Mouse (Mus musculus) midbrain, embryonic 16.5 days (tissue): ENCODE data around the gene Tnfrsf9. TPM values are rescaled to one million over a fixed set of nuclear protein-coding genes. Genes with fewer than 3 reads are reported as not detected.

ENCODE experiments used
- ATAC-seq: fragments of 200-750 bp; cut with Nextera tagmentation; 2 replicates; pipeline ENCODE4 v1.8.0; 2017; ENCODE audit warnings: moderate TSS enrichment
- H3K27ac ChIP-seq: fragments of 300-500 bp; sonication (generic); 2 replicates; pipeline ENCODE4 v1.5.1; 2014; ENCODE audit warnings: mild to moderate bottlenecking, low read length, mixed read lengths
- H3K27me3 ChIP-seq: fragments of 300-500 bp; sonication (generic); 2 replicates; pipeline ENCODE4 v1.6.1; 2014; ENCODE audit warnings: low read depth, low read length, mixed read lengths; ENCODE audit not compliant: control insufficient read depth, insufficient read depth
- H3K36me3 ChIP-seq: fragments of 300-500 bp; sonication (generic); 2 replicates; pipeline ENCODE4 v1.6.1; 2014; ENCODE audit warnings: mild to moderate bottlenecking, low read length, moderate library complexity, mixed read lengths; ENCODE audit not compliant: control insufficient read depth, insufficient read depth
- H3K4me1 ChIP-seq: fragments of 300-500 bp; sonication (generic); 2 replicates; pipeline ENCODE4 v1.6.1; 2014; ENCODE audit warnings: mild to moderate bottlenecking, low read length, mixed read lengths; ENCODE audit not compliant: control insufficient read depth, insufficient read depth
- H3K4me2 ChIP-seq: fragments of 300-500 bp; sonication (generic); 2 replicates; pipeline ENCODE4 v1.6.1; 2014; ENCODE audit warnings: mild to moderate bottlenecking, low read length, mixed read lengths
- H3K4me3 ChIP-seq: fragments of 300-500 bp; sonication (generic); 2 replicates; pipeline ENCODE4 v1.5.1; 2014; ENCODE audit warnings: low read depth, mild to moderate bottlenecking, low read length, moderate library complexity, mixed read lengths
- H3K9ac ChIP-seq: fragments of 300-500 bp; sonication (generic); 2 replicates; pipeline ENCODE4 v1.6.1; 2014; ENCODE audit warnings: low read depth, low read length, mixed read lengths
- H3K9me3 ChIP-seq: fragments of 300-500 bp; sonication (generic); replicated peaks from 2 replicates; pipeline ENCODE4 v1.6.1; 2014; ENCODE audit warnings: mild to moderate bottlenecking, low read length, mixed read lengths; ENCODE audit not compliant: control insufficient read depth, poor library complexity, severe bottlenecking
- WGBS: fragments of 180-500 bp; shearing (Covaris S2); extraction: QIAGEN DNeasy Blood & Tissue Kit; methylation state at CpG from one replicate; pipeline ENCODE4 v1.1.7; 2014; 5-methylcytosine and 5-hydroxymethylcytosine counted together
- polyA plus RNA-seq: library from polyadenylated mRNA; unstranded; fragments of >200 nt; fragmentation: Nextera tagmentation; extraction: Ambion mirVana; gene quantifications from 2 replicates; pipeline ENCODE4 v1.2.1, GENCODE M21; 2015

Tnfrsf9 gene
- polyA plus RNA-seq, 1 experiment from 2014 or later: 0.38 TPM

GRCm38 (mm10) chr4:150888492-150888891 is 25.9 kb upstream of the Tnfrsf9 start:
- no peaks in the 10 kb centered on the region for H3K4me1 ChIP-seq
- no peak for ATAC-seq
- H3K36me3 ChIP-seq: no peaks in the 10 kb centered on the region
- no peaks in the 10 kb centered on the region for H3K9me3 ChIP-seq
- no peak overlapping the region for H3K4me3 ChIP-seq
- WGBS: 89% methylated on average over 4 of the region's 4 CpGs
- H3K4me2 ChIP-seq: no peak overlapping the region
- no peak overlapping the region for H3K27ac ChIP-seq
- H3K27me3 ChIP-seq: no peaks in the 10 kb centered on the region
- no peak overlapping the region for H3K9ac ChIP-seq

DNA sequence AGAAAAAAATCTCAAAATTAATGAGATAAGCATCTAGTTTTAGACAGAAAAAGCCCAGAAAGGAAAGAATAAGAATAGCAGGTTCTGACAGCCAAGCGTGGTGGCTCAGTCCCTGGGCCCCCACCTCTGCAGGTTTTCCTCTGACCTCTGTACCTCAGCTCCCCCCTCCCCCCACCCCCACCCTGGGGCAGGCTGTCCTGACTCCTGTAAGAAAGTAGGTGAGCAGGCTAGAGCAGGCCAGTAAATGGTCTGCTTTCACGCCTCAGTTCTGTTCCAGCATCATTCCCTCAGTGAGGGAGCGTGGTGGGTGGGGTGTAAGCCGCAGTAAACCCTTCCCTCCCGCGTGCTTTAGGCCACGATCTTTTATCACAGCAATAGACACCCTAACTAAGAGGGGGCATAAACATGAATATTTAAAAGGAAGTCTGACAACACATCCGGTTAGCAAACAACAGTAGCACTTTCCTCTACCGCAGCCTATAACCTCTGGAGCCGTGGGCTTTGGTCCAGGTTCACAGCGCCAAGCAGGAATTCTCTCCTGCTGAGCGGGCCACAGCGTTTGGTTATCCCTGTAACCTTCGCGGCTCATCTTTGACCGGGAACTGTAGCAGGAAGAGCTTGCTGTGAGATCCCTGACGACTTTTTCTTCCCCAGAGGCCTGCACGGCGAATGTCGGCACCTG is 24.9 kb upstream of the Tnfrsf9 start:
- Histone ChIP-seq H3K27me3 (no peaks in the 10 kb centered on the region), H3K27ac (no peak overlapping the region), H3K4me2 (no peak overlapping the region), H3K4me3 (no peak overlapping the region), H3K9ac (no peak overlapping the region), H3K4me1 (no peaks in the 10 kb centered on the region), H3K9me3 (no peaks in the 10 kb centered on the region), H3K36me3 (no peaks in the 10 kb centered on the region)
- WGBS: 46% methylated on average over 20 of the region's 20 CpGs
- no peak for ATAC-seq

GRCm38 (mm10) chr4:150889955-150890315 is 24.4 kb upstream of the Tnfrsf9 start:
- Histone ChIP-seq H3K27me3 (no peaks in the 10 kb centered on the region), H3K36me3 (no peaks in the 10 kb centered on the region), H3K9me3 (no peaks in the 10 kb centered on the region), H3K27ac (no peak overlapping the region), H3K4me2 (no peak overlapping the region), H3K4me1 (no peaks in the 10 kb centered on the region), H3K4me3 (no peak overlapping the region), H3K9ac (no peak overlapping the region)
- ATAC-seq: no peak
- 60% methylated on average over 13 of the region's 13 CpGs for WGBS

DNA sequence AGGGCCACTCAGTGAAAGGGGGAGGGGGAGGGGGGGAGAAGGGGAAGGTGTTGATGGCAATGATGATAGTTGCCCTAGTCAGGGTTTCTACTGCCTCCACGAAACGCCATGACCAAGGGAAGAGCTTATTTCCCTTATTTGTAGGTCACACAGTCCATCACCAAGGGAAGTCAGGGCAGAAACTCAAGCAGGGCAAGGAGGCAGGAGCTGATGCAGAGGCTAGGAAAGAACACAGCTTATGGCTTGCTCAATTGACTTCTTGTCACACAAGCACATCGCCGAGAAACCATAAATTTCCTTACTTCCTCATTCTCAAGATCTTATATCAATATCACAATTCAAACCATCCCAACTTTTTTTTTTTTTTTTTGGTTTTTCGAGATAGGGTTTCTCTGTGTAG is 23.1 kb upstream of the Tnfrsf9 start:
- H3K4me2 ChIP-seq: no peak overlapping the region
- no peaks in the 10 kb centered on the region for H3K9me3 ChIP-seq
- H3K36me3 ChIP-seq: 0 out of 2 replicates have a peak, but pooled peaks cover 4% of the 10 kb centered on the region
- ATAC-seq: no peak
- H3K9ac ChIP-seq: no peak overlapping the region
- no peaks in the 10 kb centered on the region for H3K27me3 ChIP-seq
- WGBS: 84% methylated on average over 5 of the region's 5 CpGs
- no peaks in the 10 kb centered on the region for H3K4me1 ChIP-seq
- H3K27ac ChIP-seq: no peak overlapping the region
- H3K4me3 ChIP-seq: no peak overlapping the region

GRCm38 (mm10) chr4:150894718-150895501 is 19.5 kb upstream of the Tnfrsf9 start:
- Histone ChIP-seq H3K9ac (no peak overlapping the region), H3K36me3 (peaks cover 23% of the 10 kb centered on the region; the same call in 1 of the 2 replicates), H3K4me1 (no peaks in the 10 kb centered on the region; the same call in 1 of the 2 replicates), H3K27me3 (no peaks in the 10 kb centered on the region), H3K27ac (no peak overlapping the region), H3K9me3 (no peaks in the 10 kb centered on the region), H3K4me3 (no peak overlapping the region), H3K4me2 (no peak overlapping the region)
- ATAC-seq: no peak
- WGBS: 77% methylated on average over 8 of the region's 8 CpGs

DNA sequence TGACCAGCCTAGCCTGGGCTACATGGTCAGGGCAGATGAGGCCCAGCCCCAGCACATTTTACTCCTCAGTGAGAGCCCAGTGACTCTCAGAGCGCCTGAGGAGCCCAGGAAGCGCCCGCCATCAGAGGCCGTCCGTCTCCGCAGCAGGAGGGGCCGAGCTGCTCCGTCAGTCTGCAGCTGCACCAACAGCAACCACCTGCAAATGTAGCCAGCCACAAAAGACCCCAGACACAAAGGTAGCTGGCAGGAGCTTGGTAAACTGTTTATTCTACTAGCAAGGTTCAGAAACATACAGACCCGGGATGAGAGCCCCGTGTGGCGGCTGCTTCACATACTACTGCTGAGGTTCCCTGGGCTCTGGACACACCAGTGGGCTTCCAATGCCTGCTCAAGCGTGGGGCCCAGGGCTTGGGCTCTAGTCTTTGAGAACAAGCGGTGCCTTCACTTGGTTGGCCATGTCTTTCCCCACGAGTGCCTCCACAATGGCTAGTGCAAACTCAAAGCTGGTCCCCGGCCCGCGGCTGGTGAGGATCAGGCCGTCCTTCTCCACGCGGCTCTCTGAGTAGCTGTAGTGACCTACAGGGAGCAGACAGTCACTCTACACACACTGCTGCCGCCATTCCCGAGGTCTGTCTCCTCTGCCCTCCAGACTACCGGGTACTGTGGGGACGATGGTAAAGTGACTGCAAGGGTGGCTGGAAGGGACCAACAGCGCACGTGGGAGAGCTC is 17.3 kb upstream of the Tnfrsf9 start:
- no peaks in the 10 kb centered on the region for H3K9me3 ChIP-seq
- no peaks in the 10 kb centered on the region; the same call in 1 of the 2 replicates for H3K4me1 ChIP-seq
- ATAC-seq: no peak
- no peak overlapping the region for H3K4me2 ChIP-seq
- no peak overlapping the region for H3K27ac ChIP-seq
- no peak overlapping the region for H3K9ac ChIP-seq
- H3K4me3 ChIP-seq: no peak overlapping the region
- no peaks in the 10 kb centered on the region for H3K27me3 ChIP-seq
- 94% methylated on average over 26 of the region's 26 CpGs for WGBS
- peaks cover 34% of the 10 kb centered on the region for H3K36me3 ChIP-seq

DNA sequence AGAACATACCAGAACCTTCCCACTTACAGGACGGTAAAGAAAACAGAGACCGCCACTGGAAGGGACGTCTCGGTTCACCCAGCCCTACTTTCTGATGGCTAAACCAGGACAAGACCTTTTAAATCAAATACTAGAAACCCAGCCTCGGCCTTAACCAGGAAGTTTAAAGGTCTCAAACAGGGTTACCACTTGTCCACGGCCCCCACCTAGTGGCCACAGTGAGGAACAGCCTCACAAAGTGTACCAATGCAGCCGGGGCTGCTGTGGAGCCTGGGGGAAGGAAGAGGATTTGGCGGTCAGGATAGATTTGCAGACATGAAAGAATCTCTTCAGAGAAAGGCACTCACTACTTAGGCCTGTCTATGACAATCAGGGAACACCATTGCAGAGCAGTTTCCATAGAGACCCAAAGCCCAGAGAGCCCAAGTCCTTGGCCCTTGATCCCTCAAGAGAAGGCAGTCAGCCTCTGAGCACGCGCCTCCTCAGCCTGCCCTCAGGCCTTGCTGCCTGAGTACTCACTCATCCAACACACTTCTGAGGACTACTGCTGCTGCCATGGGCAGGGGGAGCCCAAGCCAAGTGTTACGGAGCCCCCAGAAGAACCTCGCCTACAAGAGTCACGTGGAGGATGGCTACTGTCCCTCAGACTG is 15.5 kb upstream of the Tnfrsf9 start:
- peak; percentile 31; the same call in 1 of the 2 replicates for ATAC-seq
- H3K27me3 ChIP-seq: no peaks in the 10 kb centered on the region
- no peak overlapping the region for H3K4me3 ChIP-seq
- 58% methylated on average over 13 of the region's 13 CpGs for WGBS
- no peaks in the 10 kb centered on the region; the same call in 1 of the 2 replicates for H3K4me1 ChIP-seq
- H3K36me3 ChIP-seq: peaks cover 47% of the 10 kb centered on the region
- no peak overlapping the region for H3K27ac ChIP-seq
- no peak overlapping the region for H3K4me2 ChIP-seq
- no peaks in the 10 kb centered on the region for H3K9me3 ChIP-seq
- 0 out of 2 replicates have a peak overlapping the region, but pooled peaks have one; percentile 20 for H3K9ac ChIP-seq

DNA sequence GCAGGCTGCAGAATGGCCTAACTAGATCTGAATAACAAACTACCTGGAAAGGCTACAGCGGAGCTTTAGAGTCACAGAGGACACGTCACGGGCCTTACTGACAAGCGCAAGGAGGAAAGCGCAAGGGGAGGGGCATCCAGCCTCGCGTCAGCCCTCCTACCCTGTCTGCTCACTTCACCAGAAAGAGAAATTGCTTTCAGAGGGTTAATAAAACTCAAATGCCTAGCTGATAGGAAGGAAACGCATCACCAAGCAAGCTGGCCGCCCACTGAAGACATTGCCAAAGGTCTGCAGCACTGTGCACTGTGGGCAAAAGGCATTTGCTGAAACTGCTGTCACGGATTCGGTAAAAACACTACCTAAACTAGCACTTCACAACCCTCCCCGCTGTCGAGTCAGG is 13.9 kb upstream of the Tnfrsf9 start:
- Histone ChIP-seq H3K36me3 (peaks cover 53% of the 10 kb centered on the region), H3K27me3 (no peaks in the 10 kb centered on the region), H3K4me3 (no peak overlapping the region), H3K9me3 (no peaks in the 10 kb centered on the region), H3K9ac (no peak overlapping the region), H3K27ac (no peak overlapping the region), H3K4me2 (no peak overlapping the region), H3K4me1 (no peaks in the 10 kb centered on the region; the same call in 1 of the 2 replicates)
- no peak for ATAC-seq
- WGBS: 96% methylated on average over 13 of the region's 13 CpGs
